Mouse (Mus musculus) brain, embryonic 14.5 days (tissue): ENCODE measurements around the gene Cox5b. TPM values are rescaled to one million over a fixed set of nuclear protein-coding genes. Genes with fewer than 3 reads are reported as not detected.

Experiments
- DNase-seq: peaks from one replicate; pipeline ENCODE4 v3.0.0-alpha.2; 2011; ENCODE audit warnings: low read depth
- CTCF ChIP-seq: fragments of 200-500 bp; IDR thresholded peaks from 2 replicates; pipeline ENCODE4 v1.5.1; 2012; ENCODE audit warnings: inconsistent platforms, mild to moderate bottlenecking, moderate library complexity, borderline replicate concordance; ENCODE audit not compliant: insufficient read depth, insufficient read length; ENCODE audit errors: extremely low read depth
- POLR2A ChIP-seq: fragments of 200-500 bp; IDR thresholded peaks from 2 replicates; pipeline ENCODE4 v1.6.1; 2012; ENCODE audit warnings: mild to moderate bottlenecking, inconsistent platforms, borderline replicate concordance; ENCODE audit not compliant: poor library complexity, insufficient read depth, insufficient read length, severe bottlenecking; ENCODE audit errors: extremely low read depth
- polyA plus RNA-seq: library from polyadenylated mRNA; depleted of rRNA; stranded (reverse); fragments of >200 nt; gene quantifications from 2 replicates; pipeline ENCODE4 v1.2.3, GENCODE M21; 2012; rRNA removed

Gene Cox5b
- polyA plus RNA-seq, 1 experiment = 318 TPM

DNA sequence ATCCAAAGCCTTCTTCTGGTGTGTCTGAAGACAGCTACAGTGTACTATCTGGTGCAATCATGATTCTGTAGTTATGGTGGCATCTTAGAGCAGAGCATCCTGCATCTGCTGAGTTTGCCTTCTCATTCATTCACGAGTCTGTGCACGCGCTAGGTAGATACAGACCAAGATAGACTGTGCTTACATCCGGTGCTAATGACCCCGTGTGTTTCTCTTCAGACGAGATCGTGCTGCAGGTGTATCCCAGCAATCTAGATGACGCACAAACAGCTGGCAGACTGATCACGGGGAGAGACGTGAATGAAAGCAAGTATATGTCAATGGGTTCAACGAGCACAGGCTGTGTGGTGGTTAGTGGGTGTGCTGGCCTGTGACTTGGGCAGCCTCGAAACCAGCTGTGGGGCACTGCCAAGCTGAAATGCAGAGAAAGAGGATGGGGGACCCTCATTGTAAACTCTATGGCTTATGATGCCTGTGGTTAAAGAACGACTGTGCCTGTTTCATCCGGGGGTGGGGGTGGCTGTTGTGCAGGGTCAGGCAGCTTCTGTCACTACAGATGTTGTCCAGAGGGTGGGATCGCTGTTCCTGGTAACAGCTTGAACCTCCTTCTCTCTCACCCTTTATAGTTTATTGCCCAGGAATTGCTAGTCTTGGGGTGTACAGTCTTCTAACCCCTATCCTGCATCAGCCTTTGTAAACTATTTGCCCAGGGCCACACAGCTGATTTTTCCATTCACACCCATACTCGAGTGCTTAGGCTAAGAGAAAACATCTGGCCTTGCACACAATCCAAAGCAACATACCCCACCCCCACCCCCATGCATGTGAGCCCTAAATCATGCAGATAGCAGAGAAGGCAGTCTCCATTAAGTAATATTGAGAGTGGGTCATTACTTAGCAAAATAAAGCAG lies 32.2 kb downstream of the Cox5b start:
- TF ChIP-seq CTCF = no peak
- TF ChIP-seq POLR2A = no peak
- DNase-seq = no peak

DNA sequence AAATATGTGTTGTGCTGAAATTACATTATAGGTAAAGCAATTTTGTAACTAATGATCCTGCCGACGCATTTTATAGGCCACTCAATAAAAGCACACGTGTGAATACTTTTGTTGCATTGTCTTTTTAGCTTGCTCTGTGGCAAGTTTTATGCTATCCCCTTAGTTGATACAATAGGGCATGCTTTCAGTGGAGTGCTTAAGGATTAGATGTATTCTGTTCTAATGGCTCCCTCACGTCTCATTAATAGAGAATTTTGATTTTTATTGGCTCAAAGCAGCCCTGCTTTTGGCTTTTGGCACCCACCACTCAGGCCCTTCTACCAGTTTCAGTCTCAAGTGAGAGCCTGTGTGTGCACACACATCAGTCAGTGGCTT lies 32.8 kb downstream of the Cox5b start:
- DNase-seq = no peak
- TF ChIP-seq POLR2A (no peak), CTCF (no peak)

DNA sequence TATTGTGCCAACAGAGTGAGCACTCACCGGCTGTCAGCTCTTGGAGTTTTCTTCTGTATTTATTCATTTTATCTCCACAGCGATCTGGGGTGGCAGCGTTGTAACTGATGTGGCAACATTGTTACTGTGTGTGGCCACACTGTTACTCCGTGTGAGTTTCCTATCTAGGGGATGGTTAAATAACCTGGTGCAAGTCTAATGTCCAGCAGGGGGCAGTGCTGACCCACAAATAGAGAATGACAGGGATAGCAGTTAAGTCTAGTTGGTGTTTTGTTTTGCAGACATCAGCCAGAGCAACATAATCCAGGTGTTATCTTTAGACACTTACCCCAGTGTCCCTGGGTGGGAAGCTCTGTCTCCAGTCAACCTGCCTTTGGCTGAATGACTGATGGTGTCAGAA lies 46.1 kb downstream of the Cox5b start:
- TF ChIP-seq CTCF (peak; percentile 79; the same call in 1 of the 2 replicates), POLR2A (no peak)
- peak; percentile 93 for DNase-seq

- no peak for TF ChIP-seq POLR2A
- TF ChIP-seq CTCF = no peak
- DNase-seq = no peak
These were observed 48.0 kb downstream of the Cox5b start for GRCm38 (mm10) chr1:36739231-36739630.

GRCm38 (mm10) chr1:36743046-36743445 lies 51.8 kb downstream of the Cox5b start:
- TF ChIP-seq POLR2A (no peak), CTCF (no peak)

More at GRCm38 (mm10) chr1:36743046-36743445, 51.8 kb downstream of the Cox5b start:
- DNase-seq = no peak

Other genes with a start within 250 kb of the Cox5b start
- 46.8 and 52.8 TPM in 2 replicates for gene Lman2l, start 246.2 kb upstream of the Cox5b start, polyA plus RNA-seq
- 4.5 and 5.4 TPM in 2 replicates for gene Cnnm4, start 219.8 kb upstream of the Cox5b start, polyA plus RNA-seq
- 33.6 TPM in 2 replicates for gene Cnnm3, start 179.6 kb upstream of the Cox5b start, polyA plus RNA-seq
- 18.1 and 19.8 TPM in 2 replicates for gene Ankrd23, start 154.6 kb upstream of the Cox5b start, polyA plus RNA-seq
- 0.07 and 0.08 TPM in 2 replicates for gene Gm42417, start 152.0 kb upstream of the Cox5b start, polyA plus RNA-seq
- 20.7 and 24.1 TPM in 2 replicates for gene Ankrd39, start 144.0 kb upstream of the Cox5b start, polyA plus RNA-seq
- gene Sema4c, start 133.1 kb upstream of the Cox5b start, polyA plus RNA-seq = 64.2 and 66.1 TPM in 2 replicates
- 0.22 and 0.32 TPM in 2 replicates for gene Fam178b, start 8.3 kb upstream of the Cox5b start, polyA plus RNA-seq
- 0.11 and 0.12 TPM in 2 replicates for gene 4933424G06Rik, start 18.7 kb downstream of the Cox5b start, polyA plus RNA-seq
- 208 and 288 TPM in 2 replicates for gene Actr1b, start 23.0 kb downstream of the Cox5b start, polyA plus RNA-seq
- 1.5 and 1.8 TPM in 2 replicates for gene Zap70, start 70.3 kb downstream of the Cox5b start, polyA plus RNA-seq